Mouse (Mus musculus): ENCODE results near the gene Dusp12.
A peak's percentile ranks its signal among the peaks of the same experiment; 100 is the strongest.

Dusp12 gene

DNA sequence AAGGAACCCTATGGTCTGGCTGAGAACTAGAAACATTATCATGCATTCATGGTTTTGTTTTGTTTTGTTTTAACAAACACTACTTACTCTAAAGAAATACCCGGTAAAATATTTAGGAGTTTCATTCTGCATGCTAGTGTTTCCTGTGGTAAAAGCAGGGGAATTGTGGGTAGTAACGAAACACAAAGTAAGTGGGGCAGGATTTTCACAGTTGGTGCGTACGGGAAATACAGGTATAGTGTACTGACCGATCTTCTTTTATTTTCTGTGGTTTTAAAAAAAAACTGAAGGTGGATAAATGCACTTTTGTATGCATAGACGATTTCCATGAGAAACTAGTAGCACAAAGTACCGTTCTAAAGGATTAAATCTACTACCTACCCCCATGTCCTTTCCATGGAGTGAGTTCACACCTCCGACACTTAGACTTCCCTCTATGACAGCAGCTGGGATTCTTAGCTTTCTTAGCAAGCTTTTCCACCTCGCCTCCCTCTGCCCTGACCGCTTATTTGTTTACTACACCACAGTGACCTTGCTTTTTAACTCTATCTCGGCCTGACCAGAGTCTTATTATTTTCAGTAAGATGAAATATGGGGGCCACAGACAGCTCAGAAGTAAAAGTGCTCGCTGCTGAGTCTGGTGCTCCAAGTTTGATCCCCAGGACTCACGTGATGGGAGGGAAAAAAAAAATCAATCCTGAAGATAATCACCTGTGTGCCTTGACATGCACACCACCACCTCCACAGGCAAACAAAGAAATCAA lies 23.5 kb downstream of the Dusp12 start:
- no peak for DNase-seq

DNA sequence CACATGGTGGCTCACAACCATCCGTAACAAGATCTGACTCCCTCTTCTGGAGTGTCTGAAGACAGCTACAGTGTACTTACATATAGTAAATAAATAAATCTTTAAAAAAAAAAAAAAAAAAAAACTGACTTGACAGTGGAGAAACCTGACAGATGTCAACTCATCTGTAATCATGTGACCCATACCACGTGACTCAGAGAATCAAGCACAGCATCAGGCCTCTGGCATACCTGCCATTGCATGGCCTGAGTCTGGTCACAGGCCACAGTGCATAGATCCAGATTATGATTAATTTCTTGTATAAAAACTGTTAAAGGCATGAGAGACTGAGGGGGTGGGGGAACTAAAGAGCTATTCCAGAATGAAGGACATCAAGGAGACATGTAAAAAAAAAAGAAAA lies 26.5 kb downstream of the Dusp12 start:
- no peak for DNase-seq

DNA sequence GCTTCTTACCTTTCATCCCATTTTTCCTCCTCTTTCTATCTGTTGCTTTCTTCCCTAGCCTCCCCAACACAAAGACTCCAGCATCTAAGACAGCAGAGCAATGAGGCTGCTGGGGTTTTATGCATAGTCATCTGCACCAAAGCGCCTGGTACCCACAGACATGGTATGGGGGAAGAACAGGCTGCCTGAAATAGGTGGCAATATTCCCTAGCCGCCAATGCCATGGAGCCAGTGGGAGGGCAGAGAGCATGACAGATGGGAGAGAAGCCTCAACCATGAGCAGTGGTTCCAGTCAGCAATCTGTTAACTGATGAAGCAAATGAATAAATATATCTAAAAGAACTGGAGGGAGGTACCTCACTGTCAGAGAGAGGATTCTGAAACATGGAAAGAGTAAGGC lies 28.0 kb downstream of the Dusp12 start:
- no peak for DNase-seq

DNA sequence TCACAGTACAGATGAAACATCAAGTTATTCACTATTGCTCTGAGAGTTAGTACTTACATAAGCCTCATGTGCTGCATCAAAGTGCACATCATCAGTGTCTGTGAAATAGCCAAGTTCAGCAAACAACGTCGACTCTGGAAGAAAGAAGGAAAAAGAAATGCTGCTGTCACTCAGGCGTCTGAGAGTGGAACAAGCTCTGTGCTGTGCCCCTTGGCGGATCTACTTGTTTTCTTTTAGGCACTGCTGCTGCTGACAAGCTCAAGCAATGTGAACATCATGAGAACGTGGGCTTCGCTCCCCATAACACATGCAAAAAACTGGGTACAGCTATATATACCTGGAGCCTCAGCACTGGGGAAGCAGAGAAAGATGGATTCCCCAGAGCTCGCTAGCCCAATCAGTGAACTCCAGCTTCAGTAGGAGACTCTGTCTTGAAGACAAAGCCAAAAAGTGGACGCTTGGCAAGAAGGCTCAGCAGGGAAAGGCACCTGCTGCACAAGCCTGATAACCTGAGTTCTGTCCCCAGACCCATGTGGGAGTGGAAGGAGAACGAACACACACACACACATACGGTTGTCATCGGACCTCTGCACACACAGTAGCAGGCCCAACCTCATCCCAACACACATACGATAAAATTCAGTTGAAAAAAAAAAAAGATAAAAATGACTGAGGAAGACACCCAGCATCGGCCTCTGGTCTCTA lies 30.1 kb downstream of the Dusp12 start:
- no peak for DNase-seq

DNA sequence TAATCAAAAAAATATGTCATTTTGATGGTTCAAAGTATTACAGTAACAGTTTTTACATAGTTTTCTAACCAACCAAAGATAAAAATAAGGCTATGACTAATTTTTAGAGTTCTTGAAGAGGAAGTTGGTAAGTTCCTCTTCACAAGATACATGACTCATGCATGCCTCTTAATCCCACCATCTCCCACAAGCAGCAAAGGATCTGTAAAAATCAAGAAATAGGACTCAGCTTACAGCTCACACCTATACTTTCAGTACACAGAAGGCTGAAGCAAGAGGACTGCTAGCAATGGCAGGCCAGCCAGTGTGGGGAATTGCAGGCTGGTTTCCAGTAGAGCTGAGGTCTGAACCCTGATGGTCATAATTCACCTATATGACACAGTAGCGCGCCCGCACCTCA lies 31.7 kb downstream of the Dusp12 start:
- DNase-seq, result no peak

DNA sequence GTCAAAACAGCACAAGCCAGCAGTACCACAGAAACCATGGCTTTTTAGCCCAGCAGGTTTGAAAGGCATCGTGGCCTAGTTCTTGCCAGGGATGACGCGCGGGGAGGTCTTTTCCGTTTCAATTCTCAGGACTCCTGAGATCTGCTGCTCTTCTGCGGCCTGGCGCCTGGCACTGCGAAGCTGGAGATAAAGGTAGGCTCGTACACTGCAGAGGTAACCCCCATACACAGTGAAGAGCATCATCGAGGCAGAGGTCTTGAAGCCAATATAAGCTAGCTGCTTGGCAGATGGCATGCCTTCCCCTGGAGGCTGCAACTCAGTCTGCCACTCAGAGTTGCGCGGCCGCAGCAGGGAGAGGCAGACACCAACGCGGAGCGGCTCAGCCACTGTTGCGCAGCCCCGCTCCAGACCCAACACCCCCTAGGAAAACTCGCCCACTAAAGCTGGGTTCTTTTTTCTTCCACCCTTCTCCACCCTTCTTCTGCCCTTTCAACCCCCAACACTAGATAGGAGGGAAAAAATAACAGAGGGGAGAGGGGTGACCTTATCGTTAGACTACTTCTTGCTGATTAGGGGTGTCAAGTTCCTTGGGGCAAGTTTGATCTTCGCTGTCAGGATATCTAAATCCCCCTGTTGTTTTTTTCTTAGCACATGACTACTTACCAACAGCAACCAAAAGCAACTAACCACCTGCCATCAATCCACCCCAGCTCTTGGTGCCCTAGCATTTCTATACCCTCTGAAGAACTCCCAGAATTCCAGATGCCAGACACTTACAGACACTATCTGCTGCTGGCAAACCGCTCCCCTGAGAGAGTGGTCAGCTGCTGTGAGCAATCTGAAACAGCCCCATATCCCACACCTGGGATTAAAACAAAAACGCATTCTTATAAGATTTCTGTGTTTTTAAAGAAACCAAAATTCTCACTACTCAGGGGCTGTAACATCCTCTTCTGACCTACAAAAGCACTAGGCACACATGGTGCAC lies 34.4 kb downstream of the Dusp12 start:
- no peak for DNase-seq

DNA sequence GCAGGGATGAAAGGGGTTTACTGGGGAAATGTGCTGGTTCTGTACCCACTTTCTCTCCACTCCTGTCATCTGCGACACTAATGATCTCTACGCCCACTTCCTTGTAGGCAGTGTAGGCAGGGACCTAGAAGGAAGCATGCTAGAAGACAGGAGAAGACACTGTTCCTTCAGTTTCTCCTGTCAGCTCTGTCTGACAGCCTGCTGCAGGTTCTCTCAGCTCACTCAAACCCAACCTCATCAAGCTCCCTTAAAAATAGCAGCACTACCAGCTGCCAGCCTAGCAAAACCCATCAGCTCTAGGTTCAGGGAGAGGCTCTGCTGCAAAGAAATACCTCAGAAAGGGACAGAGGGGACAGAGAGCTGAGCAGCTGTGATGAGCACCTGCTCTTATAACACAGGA lies 35.3 kb downstream of the Dusp12 start:
- no peak for DNase-seq

DNA sequence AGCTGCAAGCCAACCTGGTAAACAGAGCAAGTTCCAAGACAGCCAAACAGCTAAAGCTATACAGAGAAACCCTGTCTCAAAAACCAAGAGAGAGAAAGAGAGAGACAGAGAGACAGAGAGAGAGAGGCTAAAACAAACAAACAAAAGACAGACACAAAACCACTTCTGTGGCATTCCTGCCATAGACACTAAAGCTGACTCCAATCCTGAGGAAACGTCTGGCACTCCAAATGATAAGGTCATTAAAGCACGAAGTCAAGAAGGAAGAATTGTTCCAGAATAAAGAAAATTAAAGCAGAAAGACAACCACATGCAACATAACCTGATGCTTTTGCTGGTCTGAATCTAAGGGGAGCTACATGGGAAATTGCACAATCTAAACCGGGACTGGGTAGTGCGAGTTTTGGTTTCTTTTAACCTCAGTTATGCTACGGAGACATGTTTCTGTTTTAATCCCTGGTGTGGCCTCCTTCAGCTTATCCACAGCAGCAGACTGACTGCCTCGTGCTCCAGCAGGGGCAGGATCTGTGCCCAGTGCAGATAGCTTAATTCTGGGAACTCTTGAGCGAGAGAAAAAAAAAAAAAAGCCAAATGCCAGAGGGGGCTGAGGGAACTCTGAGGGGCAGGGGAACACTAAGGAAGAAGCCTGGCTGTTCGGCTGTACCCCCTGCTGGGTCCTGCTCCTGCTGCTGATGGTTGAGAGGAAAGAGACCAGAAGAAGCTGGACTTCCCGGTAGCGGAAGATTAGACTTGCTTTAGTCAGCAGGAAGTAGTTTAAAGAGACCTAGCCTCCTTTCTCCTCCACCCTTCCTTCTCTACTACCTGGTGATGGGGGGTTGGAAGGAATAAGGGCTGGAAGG lies 39.7 kb downstream of the Dusp12 start:
- DNase-seq, result no peak

DNA sequence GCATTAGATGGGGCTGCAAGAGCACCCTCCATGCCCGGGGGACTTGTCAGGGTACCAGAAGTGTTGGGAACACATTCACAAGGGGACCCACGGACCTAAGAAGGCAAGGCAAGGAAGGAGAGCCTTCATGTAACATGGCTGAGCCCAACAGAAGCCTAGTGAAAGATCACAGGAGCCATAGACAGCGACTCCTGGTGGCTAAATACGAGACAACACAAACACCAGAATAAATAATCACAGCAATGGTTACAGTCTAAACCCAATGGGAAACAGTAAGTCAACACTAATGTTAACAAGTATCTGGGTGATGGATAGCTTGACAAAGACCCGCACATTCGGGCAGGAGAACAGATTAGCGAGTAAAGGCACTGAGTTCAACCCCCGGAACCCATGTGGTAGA lies 41.0 kb downstream of the Dusp12 start:
- peak; percentile 64 for DNase-seq

DNA sequence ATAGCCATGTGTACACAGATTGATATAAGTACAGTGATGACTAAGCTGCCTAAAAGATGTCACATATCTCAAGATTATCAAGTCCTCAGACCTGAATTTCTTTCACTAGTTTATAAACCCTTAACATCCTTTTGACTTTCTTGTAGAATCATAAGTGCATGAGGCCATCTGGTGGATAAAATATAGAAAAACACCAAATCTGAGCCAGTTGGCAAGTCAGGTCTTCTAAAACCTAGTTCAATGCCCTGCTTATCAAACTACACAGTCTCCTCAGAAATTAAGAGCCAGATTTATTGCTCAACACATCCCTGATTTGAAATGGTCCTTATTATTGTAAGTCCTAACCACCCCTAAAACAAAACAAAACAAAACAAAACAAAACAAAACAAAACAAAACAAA lies 45.7 kb downstream of the Dusp12 start:
- peak; percentile 38 for DNase-seq

DNA sequence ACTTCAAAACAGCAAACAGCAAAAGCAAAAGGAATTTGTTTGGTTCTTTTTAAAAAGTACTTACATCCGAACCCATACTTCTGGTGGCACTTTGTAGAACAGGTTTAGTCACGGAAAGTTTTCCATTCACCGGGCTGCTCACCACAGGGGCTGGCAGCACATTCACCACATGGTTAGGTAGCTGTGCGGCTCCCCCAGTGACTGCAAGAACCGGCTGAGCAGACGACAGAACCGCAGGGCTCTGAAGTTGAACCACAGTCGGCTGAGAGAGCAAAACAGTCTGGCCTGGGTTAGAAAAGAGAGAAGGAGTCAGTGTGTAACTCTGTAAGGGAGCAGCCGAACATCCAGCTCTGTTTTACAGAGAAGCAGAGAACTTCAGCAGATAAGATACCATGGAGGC lies 50.6 kb downstream of the Dusp12 start:
- DNase-seq, result no peak

DNA sequence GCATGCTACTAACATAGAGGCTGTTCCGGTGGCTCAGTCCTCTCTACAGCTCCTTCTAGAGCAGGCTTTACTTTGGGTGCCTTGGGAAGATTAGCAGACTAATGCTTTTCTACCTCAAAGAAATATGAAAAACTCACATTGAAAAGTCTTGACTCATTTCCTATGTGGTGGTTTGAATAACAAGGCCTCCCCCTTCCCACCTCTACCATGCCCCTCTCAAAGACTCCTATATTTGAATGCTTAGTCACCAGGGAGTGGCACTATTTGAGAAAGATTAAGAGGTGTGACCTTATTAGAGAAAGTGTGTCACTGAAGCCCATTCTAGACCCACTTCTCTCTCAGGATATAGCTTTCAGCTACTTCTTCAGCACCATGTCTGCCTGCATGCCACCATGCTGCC lies 55.6 kb downstream of the Dusp12 start:
- DNase-seq, result no peak

DNA sequence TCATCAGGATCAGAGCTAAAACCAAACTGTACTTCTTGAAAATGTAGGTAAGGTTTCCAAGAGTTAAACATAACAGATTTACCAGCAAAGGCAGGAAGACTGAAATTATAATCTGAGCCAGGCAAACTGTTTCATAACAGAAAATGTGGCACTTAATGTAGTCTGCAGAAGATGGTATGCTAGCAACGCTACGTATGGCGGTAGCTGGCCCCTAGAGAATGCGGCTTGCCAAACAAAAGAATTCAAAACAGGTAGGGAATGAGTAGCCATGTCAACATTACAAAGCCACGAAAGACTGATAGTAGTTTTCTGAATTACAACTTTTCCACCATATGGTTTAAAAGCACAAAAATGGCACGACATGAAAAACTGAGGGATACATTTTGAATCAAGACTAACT lies 56.0 kb downstream of the Dusp12 start:
- no peak for DNase-seq
